Mouse (Mus musculus) thymus, postnatal 10 days (tissue): ENCODE results near the gene Usb1.

Source experiments
- DNase-seq, 2 experiments: peaks; one replicate each; pipeline ENCODE4 v3.0.0; 2021; ENCODE audit warnings: low spot score in 2 of 2

Usb1 gene

GRCm38 (mm10) chr8:95331720-95332436 is at the start of gene Usb1, which contains the start of gene Zfp319:
TSS of gene Usb1 (plus strand) at chr8:95332284.
TSS of gene Zfp319 (minus strand) at chr8:95331950.
- peak; percentile 92 to 94 for DNase-seq

GRCm38 (mm10) chr8:95289066-95289650 is 42.9 kb upstream of the Usb1 start:
- no peak for DNase-seq

- DNase-seq = no peak
These were observed 38.9 kb upstream of the Usb1 start for GRCm38 (mm10) chr8:95293172-95293571.

- DNase-seq = no peak
These were observed 38.2 kb upstream of the Usb1 start for GRCm38 (mm10) chr8:95293891-95294290.

GRCm38 (mm10) chr8:95302410-95302809 is 29.7 kb upstream of the Usb1 start:
- DNase-seq = peak in 1 of 2 experiments; percentile 47

- no peak for DNase-seq
These were observed 26.6 kb upstream of the Usb1 start for GRCm38 (mm10) chr8:95305526-95305925.

- no peak for DNase-seq
These were observed 25.7 kb upstream of the Usb1 start, which contains the start of gene Cngb1 for GRCm38 (mm10) chr8:95306431-95306830. TSS of gene Cngb1 (minus strand) at chr8:95306585.

GRCm38 (mm10) chr8:95310342-95310970 is 21.6 kb upstream of the Usb1 start, which contains the start of gene Tepp:
TSS of gene Tepp (plus strand) at chr8:95310566.
- DNase-seq = no peak

GRCm38 (mm10) chr8:95312836-95313235 is 19.2 kb upstream of the Usb1 start:
- no peak for DNase-seq

GRCm38 (mm10) chr8:95313857-95314256 is 18.2 kb upstream of the Usb1 start:
- DNase-seq = no peak

GRCm38 (mm10) chr8:95314707-95315106 is 17.4 kb upstream of the Usb1 start:
- DNase-seq = no peak

- DNase-seq = no peak
These were observed 16.7 kb upstream of the Usb1 start for GRCm38 (mm10) chr8:95315350-95315749.

- peak; percentile 69 to 79 for DNase-seq
These were observed 11.6 kb upstream of the Usb1 start for GRCm38 (mm10) chr8:95320224-95321139.

- DNase-seq = no peak
These were observed 8.9 kb upstream of the Usb1 start for GRCm38 (mm10) chr8:95323201-95323600.

GRCm38 (mm10) chr8:95324646-95325045 is 7.4 kb upstream of the Usb1 start:
- DNase-seq = no peak

GRCm38 (mm10) chr8:95326822-95327221 is 5.3 kb upstream of the Usb1 start:
- DNase-seq = no peak

GRCm38 (mm10) chr8:95327866-95328465 is 4.1 kb upstream of the Usb1 start:
- no peak for DNase-seq

- DNase-seq = no peak
These were observed 1.7 kb upstream of the Usb1 start for GRCm38 (mm10) chr8:95330367-95330766.

GRCm38 (mm10) chr8:95331156-95331719 is 846 bp upstream of the Usb1 start:
- DNase-seq = no peak

GRCm38 (mm10) chr8:95332437-95333199 is 534 bp downstream of the Usb1 start:
- no peak for DNase-seq
